ENCODE assay signal across 11 mouse cellular contexts in genomic region chr14:57542231-57542630, GRCm38 (mm10). TPM values are rescaled to one million over a fixed set of nuclear protein-coding genes. Genes with fewer than 3 reads are reported as not detected.
DNase-seq lines count a peak whose midpoint lies in the region; ATAC-seq lines count a peak whose summit lies in the region.
"Had no signal": no experiment of that assay in that cellular context is flagged by ENCODE, and none has a peak within 500 bp of the region (broad histone marks: within the 10 kb centered on the region; RNA-seq: fewer than 3 reads in every experiment).

No protein-coding gene starts in this region.

- H3K4me1 ChIP-seq in heart, embryonic 14.5 days (ENCODE audit: control insufficient read depth in 2 of 2, insufficient read depth in 2 of 2, low read length in 2 of 2) = peaks cover 10 to 14% of the 10 kb centered on the region in 2 experiments
- 0 out of 2 replicates have a peak, but pooled peaks cover 4% of the 10 kb centered on the region for H3K4me1 ChIP-seq in limb, embryonic 11.5 days (ENCODE audit: control insufficient read depth, insufficient read depth, low read length)

- H3K9ac ChIP-seq in heart, embryonic 14.5 days (ENCODE audit: low read length) = no peak overlapping the region
- no peak overlapping the region for H3K9ac ChIP-seq in limb, embryonic 11.5 days (ENCODE audit: low read length)

- WGBS in heart, embryonic 14.5 days = 36% methylated on average over 34 of the region's 34 CpGs
- WGBS in limb, embryonic 11.5 days = 64% methylated on average over 34 of the region's 34 CpGs

- H3K9me3 ChIP-seq in heart, embryonic 14.5 days (ENCODE audit: control insufficient read depth, low read length) = no peaks in the 10 kb centered on the region
- no peaks in the 10 kb centered on the region; the same call in 1 of the 2 replicates for H3K9me3 ChIP-seq in limb, embryonic 11.5 days (ENCODE audit: control insufficient read depth, low read length)

- peak overlapping the region; percentile 54 for H3K4me2 ChIP-seq in heart, embryonic 14.5 days (ENCODE audit: low read length)
- H3K4me2 ChIP-seq in limb, embryonic 11.5 days (ENCODE audit: low read depth, severe bottlenecking) = no peak overlapping the region

- peak overlapping the region in 1 of 2 experiments; percentile 11; a peak in 1 of 4 replicates for H3K4me3 ChIP-seq in heart, embryonic 14.5 days (ENCODE audit: control insufficient read depth in 1 of 2, insufficient read depth in 1 of 2, low read depth in 1 of 2, low read length in 2 of 2)
- no peak overlapping the region for H3K4me3 ChIP-seq in limb, embryonic 11.5 days (ENCODE audit: low read depth, low read length)

- H3K27ac ChIP-seq in heart, embryonic 14.5 days (replicated peaks in 1 of 2; ENCODE audit: control insufficient read depth in 1 of 2, insufficient read depth in 1 of 2, low read depth in 2 of 2, low read length in 2 of 2) = no peak overlapping the region
- H3K27ac ChIP-seq in limb, embryonic 11.5 days (replicated peaks; ENCODE audit: low read depth, low read length) = no peak overlapping the region

- ATAC-seq in heart, embryonic 14.5 days (ENCODE audit: insufficient number of reproducible peaks, insufficient read depth, low FRiP score, low read depth) = no peak
- 0 out of 2 replicates have a peak, but pooled peaks have one; percentile 31 for ATAC-seq in limb, embryonic 11.5 days (ENCODE audit: insufficient number of reproducible peaks, low FRiP score, low TSS enrichment, low read depth)

- no peaks in the 10 kb centered on the region for H3K27me3 ChIP-seq in heart, embryonic 14.5 days (ENCODE audit: control insufficient read depth, insufficient read depth, low read length)
- no peaks in the 10 kb centered on the region for H3K27me3 ChIP-seq in limb, embryonic 11.5 days (ENCODE audit: control insufficient read depth, insufficient read depth, low read length)

- no peak for DNase-seq in heart, adult 11 months
- DNase-seq in thymus, postnatal 14 days = peak; percentile 29
- no peak for DNase-seq in thymus, adult 18-20 months
- no peak for DNase-seq in limb, embryonic 11.5 days (ENCODE audit: low spot score)
- DNase-seq in thymus, postnatal 4 days = peak; percentile 32
- DNase-seq in frontal cortex, postnatal 36 days (ENCODE audit: low spot score in 2 of 2) = no peak
- no peak for DNase-seq in layer of hippocampus, adult 11-12 months (ENCODE audit: low spot score)
- DNase-seq: adrenal gland, postnatal 25 days; cerebellum, postnatal 10 days; lung, postnatal 14 days had no signal

- no peaks in the 10 kb centered on the region for H3K36me3 ChIP-seq in heart, embryonic 14.5 days (ENCODE audit: control insufficient read depth, insufficient read depth, low read length)
- H3K36me3 ChIP-seq in limb, embryonic 11.5 days (ENCODE audit: control insufficient read depth, insufficient read depth, low read length) = no peaks in the 10 kb centered on the region

RNA-seq across cellular contexts. Expression of gene Il17d, which starts 17.7 kb away (rescaled TPM):
- 0.78 and 1.0 TPM in 2 replicates for polyA plus RNA-seq in heart, embryonic 14.5 days (2014; fragmentation: Nextera tagmentation; extraction: Ambion mirVana)
- 1.1 and 1.3 TPM in 2 replicates for polyA plus RNA-seq in limb, embryonic 11.5 days (2014; fragmentation: Nextera tagmentation; extraction: Ambion mirVana)

RNA-seq across cellular contexts. Expression of gene Eef1akmt1, which starts 29.2 kb away (rescaled TPM):
- polyA plus RNA-seq in heart, embryonic 14.5 days (2014; fragmentation: Nextera tagmentation; extraction: Ambion mirVana) = 73.8 and 82.0 TPM in 2 replicates
- 106 and 108 TPM in 2 replicates for polyA plus RNA-seq in limb, embryonic 11.5 days (2014; fragmentation: Nextera tagmentation; extraction: Ambion mirVana)

Comparison
In these comparisons a context has a peak if more than half of its experiments do, and no peak if none do; other contexts are left out.
1. DNase-seq: peak in thymus, postnatal 14 days (single experiment) and thymus, postnatal 4 days (single experiment); none in heart, adult 11 months (single experiment), thymus, adult 18-20 months (0 of 2), limb, embryonic 11.5 days (single experiment), frontal cortex, postnatal 36 days (0 of 2) and layer of hippocampus, adult 11-12 months (single experiment).